Mouse (Mus musculus) E14TG2a.4 (cell line): ENCODE measurements at regions not wholly inside any gene's neighbourhood (a gene's known extent, or its start where the extent isn't known, plus 50 kb on each side); places are given as distances from the start of the nearest gene placed in this dataset.

Experiments
- CTCF ChIP-seq: conservative IDR thresholded peaks from 2 replicates; pipeline ENCODE4 v1.5.1; 2014; ENCODE audit warnings: low read length
- POU5F1 ChIP-seq: IDR thresholded peaks from 2 replicates; pipeline ENCODE4 v1.6.1; 2014; ENCODE audit warnings: low read length, borderline replicate concordance

- TF ChIP-seq CTCF (no peak), POU5F1 (no peak)
These were observed 62.5 kb upstream of the Alk start for GRCm38 (mm10) chr17:72666961-72667360.
